Mouse (Mus musculus): ENCODE data around the gene Tnfsf12.
A peak's percentile ranks its signal among the peaks of the same experiment; 100 is the strongest.
"Not testable (repeated sequence)": the region's sequence is repeated elsewhere in the genome, so short reads cannot be mapped to it uniquely, and the experiment has no call there.

Gene Tnfsf12

GRCm38 (mm10) chr11:69695361-69696181, at the start of gene Tnfsf12, which contains the start of gene Tnfsfm13:
Tnfsf12 (minus strand) TSS chr11:69695849.
Tnfsfm13 (minus strand) TSS chr11:69696098.
- peak; percentile 75 for DNase-seq (ENCODE audit: low spot score)

- not testable (repeated sequence) for DNase-seq (ENCODE audit: low spot score)
Measured at GRCm38 (mm10) chr11:69731408-69731807, 35.8 kb upstream of the Tnfsf12 start.

DNA sequence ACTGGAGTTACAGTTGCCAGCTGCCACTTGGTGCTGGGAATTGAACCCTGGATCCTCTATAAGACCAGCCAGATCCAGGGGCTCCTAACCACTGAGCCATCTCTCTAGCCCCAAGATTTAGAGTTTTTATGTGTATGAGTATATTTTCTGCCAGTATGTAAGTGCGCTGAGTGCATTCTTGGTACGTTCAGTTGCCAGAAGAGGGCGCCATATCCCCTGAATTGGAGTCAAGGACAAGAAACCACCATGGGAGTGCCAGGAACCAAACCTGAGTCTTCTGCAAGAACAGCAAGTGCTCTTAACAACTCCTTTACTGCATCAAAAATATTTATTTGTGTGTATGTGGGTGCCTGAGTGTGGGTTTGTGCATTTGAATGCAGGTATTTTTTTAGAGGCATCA, 33.4 kb upstream of the Tnfsf12 start:
- DNase-seq (ENCODE audit: low spot score): peak; percentile 63

- DNase-seq (ENCODE audit: low spot score): no peak
Measured at GRCm38 (mm10) chr11:69725951-69726350, 30.3 kb upstream of the Tnfsf12 start.

DNA sequence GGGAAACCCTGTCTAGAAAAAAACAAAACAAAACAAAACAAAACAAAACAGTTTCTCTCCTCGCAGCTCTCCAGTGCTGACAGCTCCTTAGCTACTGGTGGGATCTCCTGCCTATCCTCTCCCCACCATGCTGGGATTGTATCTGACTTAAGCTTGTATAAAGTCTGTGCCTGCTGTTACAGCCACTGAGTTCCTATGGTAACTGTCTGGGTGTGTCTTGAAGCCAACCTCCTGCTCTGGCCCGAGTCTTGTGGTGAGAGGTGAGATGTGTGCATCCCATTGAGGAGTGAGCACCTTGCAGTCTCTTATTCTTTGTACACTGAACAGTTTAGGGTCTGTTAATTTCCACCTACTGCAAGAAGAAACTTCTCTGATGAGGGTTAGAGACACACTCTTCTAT, 27.4 kb upstream of the Tnfsf12 start:
- DNase-seq (ENCODE audit: low spot score): no peak

- peak; percentile 39 for DNase-seq (ENCODE audit: low spot score)
Measured at GRCm38 (mm10) chr11:69720852-69721251, 25.2 kb upstream of the Tnfsf12 start.

GRCm38 (mm10) chr11:69719423-69719822, 23.8 kb upstream of the Tnfsf12 start:
- no peak for DNase-seq (ENCODE audit: low spot score)

DNA sequence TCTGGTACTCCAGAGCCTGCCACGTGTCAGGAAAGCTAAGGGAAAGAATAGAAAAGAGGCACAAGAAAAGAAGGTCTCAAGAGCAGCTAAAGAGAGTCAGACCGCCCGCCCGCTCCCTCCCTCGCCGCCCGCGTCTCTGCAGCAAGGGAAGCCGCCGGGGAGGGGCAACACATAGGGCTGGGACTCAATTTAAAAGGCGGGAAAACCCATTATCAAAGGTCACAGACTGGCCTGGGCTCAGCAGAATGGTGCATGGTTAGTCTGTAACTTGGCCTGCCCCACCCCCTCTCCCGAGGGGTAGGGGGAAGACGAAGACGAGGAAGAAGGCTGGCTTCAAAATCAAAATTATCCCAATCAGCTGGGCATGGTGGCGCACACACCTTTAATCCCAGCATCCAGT, 23.0 kb upstream of the Tnfsf12 start:
- DNase-seq (ENCODE audit: low spot score): no peak

- DNase-seq (ENCODE audit: low spot score): no peak
Measured at GRCm38 (mm10) chr11:69716953-69717352, 21.3 kb upstream of the Tnfsf12 start.

DNA sequence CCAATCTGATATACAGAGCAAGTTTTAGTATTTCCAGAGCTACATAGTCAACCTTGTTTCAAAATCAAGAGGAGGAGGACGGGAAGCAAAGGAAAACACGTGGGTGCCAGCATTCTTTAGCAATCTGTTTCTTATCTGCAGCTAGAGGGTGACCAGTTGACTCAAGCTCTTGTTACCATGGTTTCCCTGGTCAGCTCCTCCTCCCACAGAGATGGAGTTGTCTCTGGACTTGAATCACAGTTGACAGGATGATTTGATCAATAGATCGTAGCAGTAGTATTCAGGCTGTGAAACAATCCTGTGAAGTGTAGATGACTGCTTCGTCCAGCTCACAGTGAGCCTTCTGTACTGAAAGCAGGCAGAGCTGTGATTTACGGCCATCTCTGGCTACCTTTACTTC, 20.3 kb upstream of the Tnfsf12 start:
- DNase-seq (ENCODE audit: low spot score): peak; percentile 47

DNA sequence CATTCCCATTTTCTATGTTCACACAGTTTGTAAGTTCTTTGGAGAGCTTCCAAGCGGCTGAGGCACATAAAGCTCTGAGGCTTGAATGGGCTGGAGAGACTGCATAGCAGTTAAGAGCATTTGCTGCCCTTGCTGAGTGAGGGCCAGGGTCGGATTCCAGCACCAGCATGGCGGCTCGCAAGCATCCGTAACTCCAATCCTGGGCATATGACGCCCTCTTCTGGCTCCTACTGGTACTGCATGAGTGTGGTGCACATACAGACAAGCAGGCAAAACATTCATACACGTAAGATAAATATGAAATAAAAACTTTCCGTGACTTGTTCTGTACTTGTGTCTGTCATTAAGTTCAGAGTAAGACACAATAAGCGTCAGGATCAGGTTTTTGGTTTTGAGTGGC, 19.8 kb upstream of the Tnfsf12 start:
- peak; percentile 42 for DNase-seq (ENCODE audit: low spot score)

- no peak for DNase-seq (ENCODE audit: low spot score)
Measured at GRCm38 (mm10) chr11:69714636-69715329, 19.1 kb upstream of the Tnfsf12 start.

DNA sequence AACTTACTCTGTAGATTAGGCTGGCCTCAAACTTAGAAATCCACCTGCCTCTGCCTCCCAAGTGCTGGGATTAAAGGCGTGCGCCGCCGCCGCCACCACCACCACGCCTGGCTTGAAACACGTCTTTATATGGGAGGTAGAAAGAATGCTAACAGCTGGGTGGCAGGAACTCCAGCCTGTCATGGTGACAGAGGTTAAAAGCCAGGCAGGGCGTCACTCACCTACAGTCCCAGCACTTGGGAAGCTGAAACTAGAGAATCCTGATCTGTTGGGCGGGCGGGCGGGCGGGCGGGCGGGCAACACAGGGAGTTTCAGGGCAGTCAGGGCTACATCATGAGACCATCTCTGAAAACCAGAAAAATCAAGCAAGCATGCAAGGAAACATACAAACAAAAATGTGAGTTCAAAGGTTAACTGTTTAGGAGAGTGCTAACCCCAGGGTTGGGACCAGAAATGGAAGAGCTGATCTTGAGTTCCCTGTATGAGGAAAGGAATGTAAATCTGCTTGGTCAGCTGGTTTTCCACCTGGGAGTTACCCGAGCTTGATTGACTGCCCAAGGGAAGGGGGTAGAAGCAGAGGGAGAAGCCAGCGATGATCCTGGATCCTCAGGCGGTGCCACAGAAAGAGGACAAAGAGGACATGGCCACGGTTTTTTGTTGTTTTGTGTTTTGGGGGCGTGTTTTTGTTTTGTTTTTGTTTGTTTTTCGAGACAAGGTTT, 17.5 kb upstream of the Tnfsf12 start:
- no peak for DNase-seq (ENCODE audit: low spot score)

DNA sequence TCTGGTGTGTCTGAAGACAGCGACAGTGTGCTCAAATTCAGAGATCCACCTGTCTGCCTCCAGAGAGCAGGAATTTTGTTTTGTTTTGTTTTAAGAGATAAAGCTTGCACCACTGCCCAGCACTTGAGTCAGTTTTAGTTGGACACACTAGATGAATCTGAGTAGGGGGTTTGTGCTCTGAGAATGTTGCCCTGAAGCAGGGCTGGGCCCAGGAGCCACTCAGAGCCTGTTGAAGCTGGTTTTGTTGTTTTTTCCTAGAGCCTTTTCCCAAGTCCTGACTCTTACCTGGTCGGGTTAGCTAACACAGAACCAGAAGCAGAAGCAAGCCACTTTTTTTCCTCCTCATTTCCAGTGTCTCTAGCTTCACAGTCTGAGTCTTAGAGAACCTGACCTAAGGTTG, 15.4 kb upstream of the Tnfsf12 start:
- DNase-seq (ENCODE audit: low spot score): no peak

DNA sequence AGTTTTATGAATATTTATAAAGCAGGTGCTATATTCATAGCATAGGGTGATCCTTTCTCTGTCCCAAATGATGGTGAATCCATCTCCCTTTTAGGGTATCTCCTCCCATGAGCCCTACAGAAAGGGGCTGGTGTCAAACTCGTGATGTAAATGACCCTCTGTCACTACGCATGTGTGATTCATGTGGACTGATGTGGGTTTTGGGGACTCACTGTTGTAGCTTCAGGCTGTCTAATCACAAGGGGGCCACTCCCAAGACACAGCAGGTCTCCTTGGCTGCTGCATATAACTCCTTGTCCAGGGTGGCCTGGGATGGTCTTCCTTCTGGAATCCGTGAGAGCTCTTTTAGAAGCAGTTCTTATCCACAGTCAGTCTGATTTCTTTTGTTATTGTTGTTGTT, 14.8 kb upstream of the Tnfsf12 start:
- no peak for DNase-seq (ENCODE audit: low spot score)

DNA sequence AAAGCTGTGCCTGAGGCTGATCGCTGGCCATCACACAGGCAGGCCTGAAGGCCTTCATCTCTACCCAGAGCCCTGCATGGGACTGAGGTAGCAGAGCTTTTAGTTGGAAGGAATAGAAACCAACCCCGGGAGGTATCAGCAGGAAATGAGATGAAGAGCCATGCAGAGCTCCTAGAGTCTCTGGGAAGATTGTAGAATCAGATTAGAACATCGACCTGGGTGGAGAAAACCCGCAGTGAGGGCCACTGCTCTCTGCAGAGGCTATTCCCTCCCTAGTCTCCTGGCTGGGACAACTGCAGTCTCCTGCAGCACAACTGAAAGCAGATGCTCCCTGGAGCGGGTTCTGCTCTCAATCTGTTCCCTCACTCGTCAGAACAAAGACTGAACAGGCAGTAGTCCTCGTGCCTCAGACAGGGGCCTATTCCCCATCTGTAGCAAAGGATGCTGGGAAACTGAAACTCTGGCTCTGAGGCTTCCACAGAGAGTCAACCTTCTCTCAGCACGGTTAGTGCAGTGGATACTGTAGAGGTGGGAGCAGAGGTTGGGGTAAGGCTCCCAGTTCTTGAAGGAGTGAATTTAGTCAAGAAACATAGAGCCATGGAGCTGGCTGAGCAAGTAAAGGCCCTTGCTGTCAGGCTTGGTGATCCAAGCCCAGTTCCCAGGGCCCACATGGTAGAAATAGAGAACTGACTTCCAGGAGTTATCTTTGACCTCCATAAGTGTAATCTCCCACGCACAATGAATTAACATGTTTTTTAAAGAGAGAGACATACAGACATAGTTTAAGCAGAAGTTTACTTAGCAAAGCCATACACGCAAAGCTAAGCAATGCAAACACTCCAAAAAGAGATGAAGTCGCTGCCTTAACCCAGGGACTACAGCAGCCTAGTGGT, 14.2 kb upstream of the Tnfsf12 start:
- no peak for DNase-seq (ENCODE audit: low spot score)

DNA sequence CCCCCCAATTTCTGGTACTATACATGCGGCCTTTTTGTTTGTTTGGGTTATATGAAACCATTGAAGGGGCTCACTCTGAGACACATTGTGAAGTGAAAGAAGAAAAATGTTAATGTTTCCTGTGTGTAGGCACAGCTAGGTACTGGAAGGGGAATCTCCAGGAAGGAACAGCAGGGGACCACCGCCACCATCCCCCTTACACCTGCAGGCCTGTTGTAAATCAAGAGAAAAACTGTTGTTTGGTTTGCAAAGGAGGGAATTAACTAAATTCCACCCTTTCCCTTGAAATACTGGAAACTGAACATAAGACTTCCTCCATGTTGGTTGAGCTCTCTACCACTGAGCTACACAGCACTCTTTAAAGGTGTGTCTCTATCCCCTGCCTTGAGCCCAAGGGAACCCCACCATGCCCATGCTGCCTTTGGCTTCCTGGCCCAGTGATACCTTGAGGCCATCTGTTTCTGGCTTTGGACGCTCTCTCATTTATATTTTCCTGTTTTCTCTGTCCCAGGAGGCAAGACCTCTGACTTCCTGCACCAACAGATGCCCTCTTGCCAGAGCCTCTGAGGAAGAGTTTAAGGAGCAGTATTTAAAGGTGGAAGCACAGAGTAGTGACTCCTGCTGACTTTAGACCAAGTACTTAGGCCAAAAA, 13.1 kb upstream of the Tnfsf12 start:
- DNase-seq (ENCODE audit: low spot score): no peak

DNA sequence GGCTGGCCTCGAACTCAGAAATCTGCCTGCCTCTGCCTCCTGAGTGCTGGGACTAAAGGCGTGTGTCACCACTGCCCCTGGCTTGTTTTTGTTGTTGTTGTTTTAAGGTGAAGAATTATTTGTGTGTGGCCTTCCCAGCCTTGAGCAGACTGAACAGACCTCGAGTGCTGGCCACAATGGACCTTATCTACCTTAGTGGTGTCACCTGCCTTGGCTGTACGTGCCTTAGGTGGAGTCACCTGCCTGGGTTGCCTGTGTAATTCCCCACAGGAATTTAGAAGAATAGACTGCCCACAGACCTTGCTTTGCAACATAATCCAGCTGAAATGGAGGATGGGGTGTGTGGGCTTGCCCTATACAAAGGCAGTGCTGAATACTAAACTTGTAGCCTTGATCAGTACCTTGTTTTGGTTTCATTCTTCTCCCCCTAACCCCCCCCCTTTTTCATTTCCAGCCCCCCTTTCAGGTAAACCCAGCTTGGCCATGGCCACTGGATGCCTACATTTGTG, 12.3 kb upstream of the Tnfsf12 start:
- no peak for DNase-seq (ENCODE audit: low spot score)

- no peak for DNase-seq (ENCODE audit: low spot score)
Measured at GRCm38 (mm10) chr11:69707480-69707847, 11.8 kb upstream of the Tnfsf12 start.

GRCm38 (mm10) chr11:69706775-69707479, 11.3 kb upstream of the Tnfsf12 start:
- DNase-seq (ENCODE audit: low spot score): peak; percentile 58
